Mouse (Mus musculus) G1E (cell line): ENCODE measurements around the gene Scaf8.

ENCODE experiments used
- CTCF ChIP-seq: IDR thresholded peaks from 2 replicates; pipeline ENCODE4 v1.5.1; 2012; ENCODE audit warnings: low read depth, low read length, inconsistent platforms, mixed read lengths
- GATA1 ChIP-seq: IDR thresholded peaks from 2 replicates; pipeline ENCODE4 v1.6.1; 2012; ENCODE audit warnings: borderline replicate concordance, low read length, inconsistent platforms, mixed read lengths
- GATA2 ChIP-seq: IDR thresholded peaks from 2 replicates; pipeline ENCODE4 v1.6.1; 2012; ENCODE audit warnings: low read depth, low read length, inconsistent platforms, borderline replicate concordance
- POLR2AphosphoS5 ChIP-seq: IDR thresholded peaks from 2 replicates; pipeline ENCODE4 v1.6.1; 2012; ENCODE audit warnings: low read depth, low read length, inconsistent platforms; ENCODE audit not compliant: insufficient replicate concordance
- TAL1 ChIP-seq: conservative IDR thresholded peaks from 2 replicates; pipeline ENCODE4 v1.6.1; 2012; ENCODE audit warnings: low read depth, low read length, inconsistent platforms, mixed read lengths

- TF ChIP-seq CTCF (no peak), POLR2AphosphoS5 (no peak), GATA2 (no peak), GATA1 (no peak), TAL1 (no peak)
Measured at GRCm38 (mm10) chr17:3151181-3151580, 36.4 kb downstream of the Scaf8 start.
